Mouse (Mus musculus) gastrocnemius, adult 8-10 months (tissue): ENCODE results near the gene Gm16381. TPM values are rescaled to one million over a fixed set of nuclear protein-coding genes. Genes with fewer than 3 reads are reported as not detected.
"Not testable (repeated sequence)": the region's sequence is repeated elsewhere in the genome, so short reads cannot be mapped to it uniquely, and the experiment has no call there.

Experiments used
- DNase-seq, 2 experiments: peaks; one replicate each; pipeline ENCODE4 v3.0.0; 2022; ENCODE audit warnings: low spot score in 2 of 2
- total RNA-seq, 4 experiments: library from RNA; stranded (reverse); gene quantifications; 2 replicates each; pipeline ENCODE4 v1.2.4; 2022

Gene Gm16381
- not detected for total RNA-seq

- DNase-seq: not testable (repeated sequence)
Measured at GRCm38 (mm10) chr12:87644520-87644919, at the start of gene Gm16381. TSS of gene Gm16381 (minus strand) at chr12:87644620.

DNA sequence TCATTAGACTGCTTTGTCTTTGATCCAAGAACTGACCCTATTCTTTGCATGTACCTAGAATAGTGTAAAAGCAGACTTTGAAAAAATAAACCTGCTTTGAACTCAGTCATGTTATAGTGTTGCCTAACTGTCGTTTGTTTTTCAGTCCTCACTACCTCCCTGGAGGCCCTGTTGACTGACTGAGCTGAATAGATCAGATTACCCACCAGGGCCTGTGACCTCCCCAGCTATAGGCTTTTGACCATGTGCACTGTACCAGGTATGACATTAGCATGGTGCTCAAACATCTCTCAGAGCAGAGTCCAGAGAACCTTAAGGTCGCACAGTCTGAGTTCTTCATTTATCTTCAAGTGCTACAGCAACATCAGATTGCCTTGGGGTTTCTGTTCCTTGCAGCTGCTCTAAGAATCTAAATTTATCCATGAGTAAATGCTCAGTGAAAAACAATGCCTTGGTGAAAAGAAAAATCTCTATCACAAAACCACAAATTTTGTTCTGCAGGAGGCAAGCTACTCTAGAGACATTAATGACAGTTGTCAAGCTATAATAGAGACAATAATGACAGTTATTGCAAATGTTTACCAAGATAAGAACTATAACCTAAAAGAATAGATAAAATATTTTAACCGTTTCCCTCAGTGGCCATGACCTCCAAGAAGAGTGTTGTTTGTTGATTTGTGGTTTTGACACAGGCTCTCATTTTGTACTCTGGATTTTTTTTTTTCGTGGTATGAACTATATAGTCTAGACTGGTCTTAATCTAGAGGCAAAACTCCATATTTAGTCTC is 8.7 kb upstream of the Gm16381 start:
- DNase-seq: not testable (repeated sequence)

- DNase-seq: not testable (repeated sequence)
Measured at GRCm38 (mm10) chr12:87618569-87618968, 25.9 kb downstream of the Gm16381 start, which contains the start of gene Gm4027. TSS of gene Gm4027 (plus strand) at chr12:87618869.

- DNase-seq: not testable (repeated sequence)
Measured at GRCm38 (mm10) chr12:87602388-87602787, 42.0 kb downstream of the Gm16381 start, which contains the start of gene Oog1. TSS of gene Oog1 (plus strand) at chr12:87602688.

GRCm38 (mm10) chr12:87601388-87601787 is 43.0 kb downstream of the Gm16381 start:
- DNase-seq: not testable (repeated sequence)

Other genes starting within 250 kb of the Gm16381 start
- gene Slirp, start 200.7 kb downstream of the Gm16381 start, total RNA-seq: 100 to 1,000 TPM; 143 to 183 (median 163) TPM
- gene Alkbh1, start 200.6 kb downstream of the Gm16381 start, total RNA-seq: 1 to 10 TPM; 4.2 to 6.2 (median 5.3) TPM
- 10 to 100 TPM; 46.5 to 56.6 (median 52.5) TPM for gene Snw1, start 172.3 kb downstream of the Gm16381 start, total RNA-seq
- gene Gm5788, start 149.9 kb downstream of the Gm16381 start, total RNA-seq: not detected
- gene Gm8300, start 130.3 kb downstream of the Gm16381 start, total RNA-seq: not detected
- gene Oog1, start 41.9 kb downstream of the Gm16381 start, total RNA-seq: not detected
- not detected for gene Gm4027, start 25.8 kb downstream of the Gm16381 start, total RNA-seq
- gene Gm21319, start 131.1 kb upstream of the Gm16381 start, total RNA-seq: not detected
- gene Gm21936, start 150.9 kb upstream of the Gm16381 start, total RNA-seq: not detected
- gene BB287469, start 172.0 kb upstream of the Gm16381 start, total RNA-seq: not detected
- not detected for gene Gm2001, start 197.7 kb upstream of the Gm16381 start, total RNA-seq
- gene Gm2016, start 229.5 kb upstream of the Gm16381 start, total RNA-seq: not detected